Mouse (Mus musculus): Measurements from ENCODE around the gene Arhgef3. TPM values are rescaled to one million over a fixed set of nuclear protein-coding genes. Genes with fewer than 3 reads are reported as not detected.

Gene Arhgef3
- polyA plus RNA-seq, 1 experiment from 2014 or later: 13.6 TPM

DNA sequence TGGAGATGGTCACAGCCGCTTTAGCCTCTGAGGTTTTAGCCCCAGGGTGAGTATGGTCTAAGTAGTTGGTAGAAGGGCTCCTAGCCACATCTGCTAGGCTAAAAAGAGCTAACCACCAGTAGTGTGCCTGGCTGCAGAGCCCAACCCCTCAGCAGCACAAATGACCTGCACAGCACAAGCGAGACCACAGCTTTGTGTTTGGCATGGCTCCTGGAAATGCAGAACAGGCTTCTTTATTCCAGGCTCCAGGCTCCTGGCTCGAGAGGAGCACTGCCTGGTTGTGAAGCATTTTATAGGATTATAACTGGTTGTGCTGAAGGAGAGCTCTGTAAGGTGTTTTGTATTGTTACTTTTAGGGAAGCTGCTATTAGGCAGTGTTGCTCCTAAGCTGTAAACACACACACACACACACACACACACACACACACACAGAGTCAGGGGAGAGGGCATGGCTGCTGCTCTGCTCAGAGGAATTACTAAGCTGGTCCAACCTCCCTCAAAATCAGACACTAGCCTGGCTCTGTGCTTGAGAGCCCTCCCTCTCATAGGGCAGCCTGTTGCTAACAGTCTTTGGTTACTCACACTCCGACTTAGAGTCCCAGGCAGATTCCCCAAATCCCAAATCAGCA lies 217.8 kb downstream of the Arhgef3 start:
- Histone ChIP-seq H3K4me1 (peaks cover 24% of the 10 kb centered on the region), H3K9ac (replicated peaks) (no peak overlapping the region), H3K4me2 (no peak overlapping the region), H3K27me3 (replicated peaks) (peaks cover 27% of the 10 kb centered on the region), H3K36me3 (no peaks in the 10 kb centered on the region), H3K4me3 (replicated peaks) (no peak overlapping the region), H3K9me3 (replicated peaks) (no peaks in the 10 kb centered on the region), H3K27ac (replicated peaks) (no peak overlapping the region)
- ATAC-seq (ENCODE audit: low FRiP score): 0 out of 2 replicates have a peak, but pooled peaks have one; percentile 18
- 40% methylated on average over 4 of the region's 4 CpGs for WGBS

GRCm38 (mm10) chr14:27335331-27336207 lies 220.9 kb downstream of the Arhgef3 start:
- peak overlapping the region; percentile 97 for H3K4me2 ChIP-seq
- no peaks in the 10 kb centered on the region for H3K9me3 ChIP-seq (replicated peaks)
- no peaks in the 10 kb centered on the region for H3K36me3 ChIP-seq
- peak; percentile 95 for ATAC-seq (ENCODE audit: low FRiP score)
- peaks cover 28% of the 10 kb centered on the region for H3K27me3 ChIP-seq (replicated peaks)
- WGBS: 3% methylated on average over 37 of the region's 37 CpGs
- peak overlapping the region; percentile 57 for H3K9ac ChIP-seq (replicated peaks)
- H3K4me1 ChIP-seq: peaks cover 24% of the 10 kb centered on the region
- peak overlapping the region; percentile 58 for H3K4me3 ChIP-seq (replicated peaks)
- no peak overlapping the region; the same call in 1 of the 2 replicates for H3K27ac ChIP-seq (replicated peaks)

GRCm38 (mm10) chr14:27336208-27337114 lies 221.8 kb downstream of the Arhgef3 start:
- no peaks in the 10 kb centered on the region for H3K36me3 ChIP-seq
- peaks cover 28% of the 10 kb centered on the region for H3K27me3 ChIP-seq (replicated peaks)
- peaks cover 24% of the 10 kb centered on the region for H3K4me1 ChIP-seq
- H3K9ac ChIP-seq (replicated peaks): peak overlapping the region; percentile 57
- peak; percentile 72 for ATAC-seq (ENCODE audit: low FRiP score)
- H3K4me3 ChIP-seq (replicated peaks): peak overlapping the region; percentile 58
- 3% methylated on average over 34 of the region's 34 CpGs for WGBS
- H3K4me2 ChIP-seq: peak overlapping the region; percentile 97
- H3K9me3 ChIP-seq (replicated peaks): no peaks in the 10 kb centered on the region
- H3K27ac ChIP-seq (replicated peaks): no peak overlapping the region; the same call in 1 of the 2 replicates

DNA sequence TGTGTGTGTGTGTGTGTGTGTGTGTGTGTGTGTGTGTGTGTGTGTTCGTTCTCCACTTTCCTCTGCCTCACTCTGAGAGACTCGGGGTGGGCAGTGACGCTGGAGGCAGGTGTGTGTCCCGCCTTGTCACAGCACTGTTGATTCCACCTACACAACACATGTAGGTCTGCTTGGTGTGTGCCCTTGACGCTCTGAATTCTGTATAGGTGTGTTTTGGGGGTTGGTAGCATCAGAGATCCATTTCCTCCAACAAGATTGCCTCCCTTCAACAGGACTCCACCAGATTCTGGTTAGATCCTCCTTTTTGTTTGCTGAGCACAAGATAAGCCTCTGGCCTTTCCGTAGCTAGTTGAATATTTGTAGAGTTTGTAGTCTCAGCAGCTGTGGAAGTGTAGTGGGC lies 222.5 kb downstream of the Arhgef3 start:
- Histone ChIP-seq H3K4me2 (peak overlapping the region; percentile 97), H3K9ac (replicated peaks) (no peak overlapping the region), H3K4me3 (replicated peaks) (peak overlapping the region; percentile 58), H3K27me3 (replicated peaks) (peaks cover 24% of the 10 kb centered on the region), H3K36me3 (no peaks in the 10 kb centered on the region), H3K9me3 (replicated peaks) (no peaks in the 10 kb centered on the region), H3K4me1 (peaks cover 22% of the 10 kb centered on the region), H3K27ac (replicated peaks) (no peak overlapping the region)
- no peak for ATAC-seq (ENCODE audit: low FRiP score)
- WGBS: 69% methylated on average over 6 of the region's 6 CpGs

- H3K9ac ChIP-seq (replicated peaks): no peak overlapping the region
- no peak overlapping the region for H3K4me2 ChIP-seq
- no peaks in the 10 kb centered on the region for H3K9me3 ChIP-seq (replicated peaks)
- ATAC-seq (ENCODE audit: low FRiP score): no peak
- WGBS: 38% methylated on average over 12 of the region's 12 CpGs
- H3K4me3 ChIP-seq (replicated peaks): no peak overlapping the region
- peaks cover 23% of the 10 kb centered on the region for H3K27me3 ChIP-seq (replicated peaks)
- H3K27ac ChIP-seq (replicated peaks): no peak overlapping the region
- no peaks in the 10 kb centered on the region for H3K36me3 ChIP-seq
- peaks cover 17% of the 10 kb centered on the region for H3K4me1 ChIP-seq
These were observed 223.5 kb downstream of the Arhgef3 start for GRCm38 (mm10) chr14:27338034-27338708.

DNA sequence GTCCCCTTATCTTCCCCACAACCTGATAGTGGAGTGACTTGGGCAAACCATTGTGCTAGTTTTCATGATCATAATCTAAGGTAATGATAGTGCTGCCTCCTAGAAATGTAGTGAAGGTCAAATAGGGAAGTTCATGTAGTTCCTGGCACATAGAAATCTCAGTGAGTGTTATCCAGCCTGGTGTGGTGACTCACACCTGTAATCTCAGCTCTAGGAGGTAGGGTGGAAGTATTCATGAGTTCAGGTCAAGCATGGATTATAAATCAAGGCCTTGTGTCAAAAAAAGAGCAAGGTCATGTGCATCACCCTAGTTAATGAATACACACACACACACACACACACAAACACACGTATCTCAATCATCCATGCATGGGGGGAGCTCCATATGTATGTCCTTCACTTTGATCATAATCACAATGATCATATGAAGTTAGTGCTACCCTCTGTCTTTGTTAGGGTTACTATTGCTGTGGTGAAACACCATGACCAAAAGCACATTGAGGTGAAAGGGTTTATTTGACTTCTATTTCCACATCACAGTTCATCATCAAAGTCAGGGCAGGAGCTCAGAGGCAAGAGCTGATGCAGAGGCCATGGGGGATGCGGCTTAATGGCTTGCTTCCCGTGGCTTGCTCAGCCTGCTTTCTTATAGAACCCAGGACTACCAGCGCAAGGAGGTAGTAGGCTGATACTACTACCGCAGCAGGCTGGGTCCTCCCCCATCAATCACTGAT lies 226.2 kb downstream of the Arhgef3 start:
- H3K36me3 ChIP-seq: no peaks in the 10 kb centered on the region
- H3K4me1 ChIP-seq: peaks cover 10% of the 10 kb centered on the region
- no peak for ATAC-seq (ENCODE audit: low FRiP score)
- whole genome bisulfite sequencing: 72% methylated on average over 5 of the region's 5 CpGs
- H3K9ac ChIP-seq (replicated peaks): no peak overlapping the region
- no peak overlapping the region for H3K4me3 ChIP-seq (replicated peaks)
- H3K4me2 ChIP-seq: no peak overlapping the region
- H3K27me3 ChIP-seq (replicated peaks): peaks cover 14% of the 10 kb centered on the region
- H3K9me3 ChIP-seq (replicated peaks): no peaks in the 10 kb centered on the region
- H3K27ac ChIP-seq (replicated peaks): no peak overlapping the region

DNA sequence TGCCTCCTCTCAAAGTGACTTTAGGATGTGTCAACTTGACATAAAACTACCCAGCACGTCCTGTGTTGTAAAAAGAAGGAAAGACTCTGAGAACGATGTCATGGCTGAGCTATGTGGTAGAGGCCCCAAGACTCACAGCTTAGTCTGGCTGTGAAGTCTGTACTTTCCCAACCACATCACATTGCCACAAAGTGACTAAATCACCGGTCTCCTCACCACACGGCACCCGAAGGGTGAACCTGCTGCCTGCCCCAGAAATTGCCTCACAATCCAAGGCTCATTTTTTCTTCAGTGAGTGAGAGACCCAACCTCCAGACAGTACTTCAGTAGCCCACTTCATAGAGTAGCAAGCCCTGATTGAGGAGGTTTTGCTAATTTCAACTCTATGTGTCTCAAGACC lies 226.8 kb downstream of the Arhgef3 start:
- WGBS: 79% methylated on average over 5 of the region's 5 CpGs

DNA sequence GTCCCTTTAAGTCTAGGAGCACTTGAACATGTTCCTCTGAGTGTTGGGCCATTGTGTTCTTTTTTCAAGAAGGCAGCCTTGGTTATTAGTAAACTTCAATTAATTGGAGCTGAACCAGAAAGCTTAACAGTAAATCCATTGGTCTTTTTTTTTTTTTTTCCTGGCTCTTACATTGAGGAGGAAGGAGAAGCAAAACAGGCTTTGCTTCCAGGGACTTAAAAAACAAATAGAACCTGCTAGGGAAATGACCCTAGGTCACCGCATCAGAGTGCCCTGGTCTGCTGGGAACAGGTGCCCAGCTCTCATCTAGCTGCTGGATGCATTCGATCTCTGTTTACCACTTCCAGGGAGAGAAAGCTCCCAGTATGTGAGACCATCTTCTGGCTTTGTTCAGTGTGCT lies 227.8 kb downstream of the Arhgef3 start:
- Histone ChIP-seq H3K4me2 (no peak overlapping the region), H3K36me3 (no peaks in the 10 kb centered on the region), H3K4me3 (replicated peaks) (no peak overlapping the region), H3K27me3 (replicated peaks) (peaks cover 1% of the 10 kb centered on the region), H3K9ac (replicated peaks) (no peak overlapping the region), H3K4me1 (no peaks in the 10 kb centered on the region), H3K9me3 (replicated peaks) (no peaks in the 10 kb centered on the region), H3K27ac (replicated peaks) (no peak overlapping the region)
- 76% methylated on average over 2 of the region's 2 CpGs for WGBS
- no peak for ATAC-seq (ENCODE audit: low FRiP score)

More for the DNA sequence above, 226.8 kb downstream of the Arhgef3 start:
- Histone ChIP-seq H3K27ac (replicated peaks) (no peak overlapping the region), H3K9ac (replicated peaks) (no peak overlapping the region), H3K4me1 (peaks cover 4% of the 10 kb centered on the region), H3K27me3 (replicated peaks) (peaks cover 11% of the 10 kb centered on the region), H3K4me2 (no peak overlapping the region), H3K36me3 (no peaks in the 10 kb centered on the region), H3K4me3 (replicated peaks) (no peak overlapping the region), H3K9me3 (replicated peaks) (no peaks in the 10 kb centered on the region)
- no peak for ATAC-seq (ENCODE audit: low FRiP score)

- Histone ChIP-seq H3K9me3 (replicated peaks) (no peaks in the 10 kb centered on the region), H3K27ac (replicated peaks) (no peak overlapping the region), H3K4me3 (replicated peaks) (no peak overlapping the region), H3K4me2 (no peak overlapping the region), H3K36me3 (no peaks in the 10 kb centered on the region), H3K9ac (replicated peaks) (no peak overlapping the region), H3K4me1 (no peaks in the 10 kb centered on the region), H3K27me3 (replicated peaks) (no peaks in the 10 kb centered on the region)
- WGBS: 53% methylated on average over 4 of the region's 4 CpGs
- no peak for ATAC-seq (ENCODE audit: low FRiP score)
These were observed 229.7 kb downstream of the Arhgef3 start for GRCm38 (mm10) chr14:27344250-27344990.
